Mouse (Mus musculus): ENCODE measurements around the gene Fam117a.

DNA sequence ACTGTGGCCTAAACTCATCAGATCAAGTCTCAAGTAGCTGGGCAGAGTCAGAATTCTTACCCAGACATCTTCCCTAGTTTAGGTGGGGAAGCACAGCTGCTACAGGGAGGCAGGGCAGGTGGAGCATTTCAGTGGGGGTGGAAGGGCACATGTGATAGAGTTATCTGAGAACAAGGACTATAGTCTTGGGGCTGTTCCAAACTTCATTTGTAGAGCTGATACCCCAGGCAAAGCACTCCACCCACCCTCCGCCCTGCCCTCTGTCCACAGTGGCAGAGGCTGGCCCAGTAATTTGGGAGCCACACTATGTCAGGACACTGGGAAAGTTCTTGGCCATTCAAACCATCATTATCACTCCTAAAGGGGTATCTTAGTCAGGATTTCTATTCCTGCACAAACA lies 16.8 kb upstream of the Fam117a start:
- TF ChIP-seq GATA1 (IDR thresholded peaks at IDR 0.05; ENCODE audit: borderline replicate concordance, low read length), result no peak
- TF ChIP-seq CTCF (IDR thresholded peaks at IDR 0.05; ENCODE audit: low read depth, low read length), result no peak
- TF ChIP-seq GATA2 (IDR thresholded peaks at IDR 0.05; ENCODE audit: borderline replicate concordance, low read depth, low read length), result no peak
- no peak for TF ChIP-seq TAL1 (conservative IDR thresholded peaks at IDR 0.05; ENCODE audit: low read depth, low read length)

Measured in G1E (cell line).